Mouse (Mus musculus): ENCODE measurements around the gene Foxn2. TPM values are rescaled to one million over a fixed set of nuclear protein-coding genes. Genes with fewer than 3 reads are reported as not detected.
A peak's percentile ranks its signal among the peaks of the same experiment; 100 is the strongest.

Foxn2 gene
- polyA plus RNA-seq, 2 experiments = 4.8 to 8.8 TPM

- ATAC-seq (ENCODE audit: insufficient read depth) (peak; percentile 58), DNase-seq (ENCODE audit: low read depth in 3 of 3, low spot score in 3 of 3) (no peak)
- Histone ChIP-seq H3K27ac (no peak overlapping the region), H3K4me3 (ENCODE audit: insufficient read depth in 1 of 2, low read depth in 2 of 2, low read length in 2 of 2) (no peak overlapping the region), H3K4me1 (replicated peaks; ENCODE audit: control insufficient read depth in 2 of 2, insufficient read depth in 2 of 2, low read length in 1 of 2) (peaks cover 13 to 26% of the 10 kb centered on the region in 2 experiments), H3K9me3 (ENCODE audit: control insufficient read depth, low read length) (no peaks in the 10 kb centered on the region), H3K27me3 (ENCODE audit: control insufficient read depth, insufficient read depth, low read length) (no peaks in the 10 kb centered on the region), H3K36me3 (replicated peaks; ENCODE audit: control insufficient read depth, insufficient read depth, low read depth) (no peaks in the 10 kb centered on the region; the same call in 1 of the 2 replicates), H3K9ac (replicated peaks) (no peak overlapping the region), H3K4me2 (ENCODE audit: low read depth) (no peak overlapping the region)
- 36% methylated on average over 13 of the region's 13 CpGs for WGBS (ENCODE audit: insufficient replicate concordance)
- TF ChIP-seq EP300 (IDR thresholded peaks at IDR 0.05; ENCODE audit: low read depth) = no peak
- no peak for TF ChIP-seq CTCF (IDR thresholded peaks at IDR 0.05; ENCODE audit: low read depth)
These were observed 38.5 kb downstream of the Foxn2 start for GRCm38 (mm10) chr17:88479040-88479439.

- H3K4me3 ChIP-seq (ENCODE audit: insufficient read depth in 1 of 2, low read depth in 2 of 2, low read length in 2 of 2) = no peak overlapping the region
- no peak for DNase-seq (ENCODE audit: low read depth in 3 of 3, low spot score in 3 of 3)
- no peaks in the 10 kb centered on the region for H3K27me3 ChIP-seq (ENCODE audit: control insufficient read depth, insufficient read depth, low read length)
- no peaks in the 10 kb centered on the region for H3K9me3 ChIP-seq (ENCODE audit: control insufficient read depth, low read length)
- no peaks in the 10 kb centered on the region; the same call in 1 of the 2 replicates for H3K36me3 ChIP-seq (replicated peaks; ENCODE audit: control insufficient read depth, insufficient read depth, low read depth)
- H3K4me1 ChIP-seq (replicated peaks; ENCODE audit: control insufficient read depth in 2 of 2, insufficient read depth in 2 of 2, low read length in 1 of 2) = peaks cover 13 to 27% of the 10 kb centered on the region in 2 experiments
- no peak overlapping the region for H3K9ac ChIP-seq (replicated peaks)
- no peak overlapping the region for H3K27ac ChIP-seq
- H3K4me2 ChIP-seq (ENCODE audit: low read depth) = no peak overlapping the region
- no peak for TF ChIP-seq CTCF (IDR thresholded peaks at IDR 0.05; ENCODE audit: low read depth)
- TF ChIP-seq EP300 (IDR thresholded peaks at IDR 0.05; ENCODE audit: low read depth) = no peak
- ATAC-seq (ENCODE audit: insufficient read depth) = 0 out of 2 replicates have a peak, but pooled peaks have one; percentile 6
- 58% methylated on average over 10 of the region's 10 CpGs for WGBS (ENCODE audit: insufficient replicate concordance)
These were observed 39.9 kb downstream of the Foxn2 start for GRCm38 (mm10) chr17:88480369-88480768.

GRCm38 (mm10) chr17:88481062-88481461, 40.6 kb downstream of the Foxn2 start:
- no peaks in the 10 kb centered on the region for H3K27me3 ChIP-seq (ENCODE audit: control insufficient read depth, insufficient read depth, low read length)
- H3K27ac ChIP-seq = no peak overlapping the region; the same call in 1 of the 2 replicates
- WGBS (ENCODE audit: insufficient replicate concordance) = 42% methylated on average over 2 of the region's 2 CpGs
- peaks cover 13 to 27% of the 10 kb centered on the region in 2 experiments for H3K4me1 ChIP-seq (replicated peaks; ENCODE audit: control insufficient read depth in 2 of 2, insufficient read depth in 2 of 2, low read length in 1 of 2)
- no peaks in the 10 kb centered on the region; the same call in 1 of the 2 replicates for H3K36me3 ChIP-seq (replicated peaks; ENCODE audit: control insufficient read depth, insufficient read depth, low read depth)
- no peak for TF ChIP-seq CTCF (IDR thresholded peaks at IDR 0.05; ENCODE audit: low read depth)
- no peak for TF ChIP-seq EP300 (IDR thresholded peaks at IDR 0.05; ENCODE audit: low read depth)
- H3K4me2 ChIP-seq (ENCODE audit: low read depth) = no peak overlapping the region
- no peak overlapping the region for H3K9ac ChIP-seq (replicated peaks)
- no peak overlapping the region for H3K4me3 ChIP-seq (ENCODE audit: insufficient read depth in 1 of 2, low read depth in 2 of 2, low read length in 2 of 2)
- no peak for ATAC-seq (ENCODE audit: insufficient read depth)
- no peak for DNase-seq (ENCODE audit: low read depth in 3 of 3, low spot score in 3 of 3)
- H3K9me3 ChIP-seq (ENCODE audit: control insufficient read depth, low read length) = no peaks in the 10 kb centered on the region

GRCm38 (mm10) chr17:88481587-88481986, 41.1 kb downstream of the Foxn2 start:
- Histone ChIP-seq H3K27ac (peak overlapping the region; percentile 4; the same call in 1 of the 2 replicates), H3K4me2 (ENCODE audit: low read depth) (peak overlapping the region; percentile 6; the same call in 1 of the 2 replicates)
- peak; percentile 78 for ATAC-seq (ENCODE audit: insufficient read depth)

GRCm38 (mm10) chr17:88484539-88484938, 44.0 kb downstream of the Foxn2 start:
- Histone ChIP-seq H3K9ac (replicated peaks) (no peak overlapping the region), H3K4me2 (ENCODE audit: low read depth) (no peak overlapping the region), H3K4me3 (ENCODE audit: insufficient read depth in 1 of 2, low read depth in 2 of 2, low read length in 2 of 2) (no peak overlapping the region), H3K36me3 (replicated peaks; ENCODE audit: control insufficient read depth, insufficient read depth, low read depth) (peaks cover 3% of the 10 kb centered on the region), H3K27me3 (ENCODE audit: control insufficient read depth, insufficient read depth, low read length) (no peaks in the 10 kb centered on the region), H3K4me1 (replicated peaks; ENCODE audit: control insufficient read depth in 2 of 2, insufficient read depth in 2 of 2, low read length in 1 of 2) (peaks cover 13 to 23% of the 10 kb centered on the region in 2 experiments), H3K27ac (no peak overlapping the region), H3K9me3 (ENCODE audit: control insufficient read depth, low read length) (no peaks in the 10 kb centered on the region)
- ATAC-seq (ENCODE audit: insufficient read depth) = no peak
- TF ChIP-seq EP300 (IDR thresholded peaks at IDR 0.05; ENCODE audit: low read depth) (no peak), CTCF (IDR thresholded peaks at IDR 0.05; ENCODE audit: low read depth) (no peak)
- 78% methylated on average over 11 of the region's 11 CpGs for WGBS (ENCODE audit: insufficient replicate concordance)
- no peak for DNase-seq (ENCODE audit: low read depth in 3 of 3, low spot score in 3 of 3)

More at GRCm38 (mm10) chr17:88481587-88481986, 41.1 kb downstream of the Foxn2 start:
- no peak overlapping the region for H3K9ac ChIP-seq (replicated peaks)
- no peaks in the 10 kb centered on the region for H3K27me3 ChIP-seq (ENCODE audit: control insufficient read depth, insufficient read depth, low read length)
- peaks cover 3% of the 10 kb centered on the region for H3K36me3 ChIP-seq (replicated peaks; ENCODE audit: control insufficient read depth, insufficient read depth, low read depth)
- H3K4me3 ChIP-seq (ENCODE audit: insufficient read depth in 1 of 2, low read depth in 2 of 2, low read length in 2 of 2) = no peak overlapping the region
- H3K9me3 ChIP-seq (ENCODE audit: control insufficient read depth, low read length) = no peaks in the 10 kb centered on the region
- 31% methylated on average over 3 of the region's 3 CpGs for WGBS (ENCODE audit: insufficient replicate concordance)
- DNase-seq (ENCODE audit: low read depth in 3 of 3, low spot score in 3 of 3) = peak in 1 of 3 experiments; percentile 35
- TF ChIP-seq EP300 (IDR thresholded peaks at IDR 0.05; ENCODE audit: low read depth) (peak; percentile 53), CTCF (IDR thresholded peaks at IDR 0.05; ENCODE audit: low read depth) (no peak)
- peaks cover 13 to 27% of the 10 kb centered on the region in 2 experiments for H3K4me1 ChIP-seq (replicated peaks; ENCODE audit: control insufficient read depth in 2 of 2, insufficient read depth in 2 of 2, low read length in 1 of 2)

Measured in liver, embryonic 14.5 days (tissue).